28 mouse cellular contexts compared by ENCODE assay signal in the genomic region with DNA sequence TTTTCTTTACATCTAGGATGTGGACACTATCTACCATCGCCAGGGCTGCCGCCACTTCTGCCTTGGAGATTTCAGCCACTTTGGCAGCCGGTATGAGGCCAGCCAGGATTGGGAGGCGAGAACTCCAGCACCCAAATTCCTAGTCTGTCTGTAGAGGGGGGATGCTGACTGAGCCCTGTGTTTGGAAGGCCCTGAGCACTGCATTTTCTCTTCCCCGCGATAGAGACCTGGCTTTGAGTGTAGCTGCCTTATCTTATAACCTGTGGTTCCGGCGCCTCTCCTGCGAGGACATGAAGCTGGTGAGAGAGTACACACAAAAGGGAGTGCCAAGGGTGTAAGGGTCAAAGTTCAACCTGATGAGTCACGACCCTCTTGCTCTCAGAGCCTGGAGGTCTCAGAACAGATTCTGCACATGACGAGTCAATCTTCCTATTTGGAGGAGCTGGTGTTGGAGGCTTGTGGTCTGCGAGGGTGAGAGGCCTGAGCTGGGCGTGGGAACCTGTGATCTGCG. TPM values are rescaled to one million over a fixed set of nuclear protein-coding genes. Genes with fewer than 3 reads are reported as not detected.
DNase-seq lines count a peak whose midpoint lies in the region; ATAC-seq and TF ChIP-seq lines count a peak whose summit lies in the region.
"Had no signal": no experiment of that assay in that cellular context is flagged by ENCODE, and none has a peak within 500 bp of the region (broad histone marks: within the 10 kb centered on the region; RNA-seq: fewer than 3 reads in every experiment).

No protein-coding gene starts in this region.

- H3K9me3 ChIP-seq in forebrain, embryonic 11.5 days (ENCODE audit: control insufficient read depth, low read length), result peaks cover 4% of the 10 kb centered on the region; the same call in 1 of the 2 replicates
- H3K9me3 ChIP-seq in forebrain, embryonic 16.5 days (ENCODE audit: control insufficient read depth, low read length), result peaks cover 4% of the 10 kb centered on the region; the same call in 1 of the 2 replicates
- 0 out of 2 replicates have a peak, but pooled peaks cover 5% of the 10 kb centered on the region for H3K9me3 ChIP-seq in intestine, embryonic 14.5 days (ENCODE audit: control insufficient read depth, low read length)
- H3K9me3 ChIP-seq in intestine, postnatal 0 days (ENCODE audit: control insufficient read depth), result no peaks in the 10 kb centered on the region
- no peaks in the 10 kb centered on the region for H3K9me3 ChIP-seq in intestine, embryonic 15.5 days
- H3K9me3 ChIP-seq: hindbrain, embryonic 12.5 days; hindbrain, embryonic 15.5 days had no signal

- WGBS in forebrain, embryonic 11.5 days, result 73% methylated on average over 14 of the region's 14 CpGs
- 71% methylated on average over 14 of the region's 14 CpGs for WGBS in forebrain, embryonic 16.5 days
- WGBS in intestine, embryonic 14.5 days, result 57% methylated on average over 14 of the region's 14 CpGs
- 51% methylated on average over 14 of the region's 14 CpGs for WGBS in intestine, postnatal 0 days
- WGBS in intestine, embryonic 15.5 days, result 54% methylated on average over 14 of the region's 14 CpGs

- intact Hi-C loops in left cerebral cortex, postnatal 36 days (cut with DNase I), result no loop called here

- no peak overlapping the region for H3K4me2 ChIP-seq in forebrain, embryonic 11.5 days (ENCODE audit: low read depth, low read length, severe bottlenecking)
- H3K4me2 ChIP-seq in forebrain, embryonic 16.5 days (ENCODE audit: low read length), result no peak overlapping the region
- H3K4me2 ChIP-seq in intestine, embryonic 14.5 days (ENCODE audit: low read length), result no peak overlapping the region
- no peak overlapping the region for H3K4me2 ChIP-seq in intestine, postnatal 0 days (replicated peaks; ENCODE audit: low read depth)
- 0 out of 2 replicates have a peak overlapping the region, but pooled peaks have one; percentile 1 for H3K4me2 ChIP-seq in intestine, embryonic 15.5 days (replicated peaks)
- H3K4me2 ChIP-seq: heart, embryonic 12.5 days; hindbrain, embryonic 12.5 days; hindbrain, embryonic 15.5 days had no signal

- no peak overlapping the region for H3K27ac ChIP-seq in forebrain, embryonic 11.5 days (ENCODE audit: low read depth, low read length)
- H3K27ac ChIP-seq in forebrain, embryonic 16.5 days (ENCODE audit: low read length), result no peak overlapping the region
- H3K27ac ChIP-seq in intestine, embryonic 14.5 days (ENCODE audit: low read depth), result no peak overlapping the region
- H3K27ac ChIP-seq in intestine, postnatal 0 days (ENCODE audit: low read depth, low read length), result no peak overlapping the region
- H3K27ac ChIP-seq in intestine, embryonic 15.5 days, result no peak overlapping the region
- H3K27ac ChIP-seq: forebrain, embryonic 10.5 days; hindbrain, embryonic 12.5 days; hindbrain, embryonic 15.5 days had no signal

- no peak for ATAC-seq in forebrain, embryonic 11.5 days (replicated peaks; ENCODE audit: low FRiP score)
- no peak for ATAC-seq in forebrain, embryonic 16.5 days
- peak; percentile 10; the same call in 1 of the 2 replicates for ATAC-seq in intestine, embryonic 14.5 days (replicated peaks; ENCODE audit: low FRiP score, low TSS enrichment, low read depth)
- no peak for ATAC-seq in intestine, postnatal 0 days
- peak; percentile 46; the same call in 1 of the 2 replicates for ATAC-seq in intestine, embryonic 15.5 days
- no peak for ATAC-seq in granulocyte monocyte progenitor cell, adult 5-6 weeks (replicated peaks; ENCODE audit: poor library complexity, severe bottlenecking)
- ATAC-seq: forebrain, embryonic 14.5 days; Patski had no signal

- TF ChIP-seq CTCF in intestine, postnatal 0 days (IDR thresholded peaks at IDR 0.05; ENCODE audit: low read depth), result no peak

- H3K4me3 ChIP-seq in forebrain, embryonic 11.5 days (ENCODE audit: low read depth, low read length), result no peak overlapping the region
- no peak overlapping the region for H3K4me3 ChIP-seq in forebrain, embryonic 16.5 days (replicated peaks; ENCODE audit: low read length)
- H3K4me3 ChIP-seq in intestine, embryonic 14.5 days (ENCODE audit: low read depth, low read length), result no peak overlapping the region
- no peak overlapping the region for H3K4me3 ChIP-seq in intestine, postnatal 0 days (ENCODE audit: low read depth, low read length)
- no peak overlapping the region for H3K4me3 ChIP-seq in intestine, embryonic 15.5 days (replicated peaks)
- H3K4me3 ChIP-seq: forebrain, embryonic 10.5 days; heart, embryonic 12.5 days; hindbrain, embryonic 12.5 days; hindbrain, embryonic 15.5 days had no signal

- peaks cover 6% of the 10 kb centered on the region; the same call in 1 of the 2 replicates for H3K36me3 ChIP-seq in forebrain, embryonic 11.5 days (ENCODE audit: control insufficient read depth, insufficient read depth, low read length)
- H3K36me3 ChIP-seq in forebrain, embryonic 16.5 days (ENCODE audit: control insufficient read depth, insufficient read depth), result no peaks in the 10 kb centered on the region
- peaks cover 15% of the 10 kb centered on the region for H3K36me3 ChIP-seq in intestine, embryonic 14.5 days (ENCODE audit: control insufficient read depth, insufficient read depth, low read length)
- peaks cover 13% of the 10 kb centered on the region; the same call in 1 of the 2 replicates for H3K36me3 ChIP-seq in intestine, postnatal 0 days (ENCODE audit: control insufficient read depth, insufficient read depth)
- H3K36me3 ChIP-seq in intestine, embryonic 15.5 days, result peaks cover 4% of the 10 kb centered on the region; the same call in 1 of the 2 replicates

- H3K4me1 ChIP-seq in forebrain, embryonic 11.5 days (replicated peaks; ENCODE audit: control insufficient read depth, insufficient read depth, low read length), result no peaks in the 10 kb centered on the region
- no peaks in the 10 kb centered on the region for H3K4me1 ChIP-seq in forebrain, embryonic 16.5 days (replicated peaks; ENCODE audit: control insufficient read depth, insufficient read depth, low read length)
- no peaks in the 10 kb centered on the region for H3K4me1 ChIP-seq in intestine, embryonic 14.5 days (replicated peaks; ENCODE audit: control insufficient read depth, insufficient read depth, low read length)
- H3K4me1 ChIP-seq in intestine, postnatal 0 days (replicated peaks; ENCODE audit: control insufficient read depth, insufficient read depth, low read length), result no peaks in the 10 kb centered on the region
- peaks cover 9% of the 10 kb centered on the region; the same call in 1 of the 2 replicates for H3K4me1 ChIP-seq in intestine, embryonic 15.5 days (replicated peaks)

- peak; percentile 46 for DNase-seq in forebrain, embryonic 11.5 days (ENCODE audit: low spot score)
- no peak for DNase-seq in intestine, embryonic 14.5 days (ENCODE audit: low spot score)
- DNase-seq in yolk sac, embryonic 10.5 days (ENCODE audit: low spot score), result peak; percentile 64
- no peak for DNase-seq in left cerebral cortex, postnatal 36 days (ENCODE audit: low spot score in 2 of 2)
- DNase-seq: adrenal gland, postnatal 10 days; adrenal gland, postnatal 36 days; B cell, adult 2 months; cerebellum, adult 18-20 months; cerebellum, adult 9-10 months; cerebellum, postnatal 14 days; gastrocnemius, postnatal 25 days had no signal

- H3K9ac ChIP-seq in forebrain, embryonic 11.5 days (ENCODE audit: low read length), result no peak overlapping the region
- no peak overlapping the region for H3K9ac ChIP-seq in forebrain, embryonic 16.5 days (replicated peaks; ENCODE audit: low read depth, low read length)
- H3K9ac ChIP-seq in intestine, embryonic 14.5 days (ENCODE audit: low read length), result no peak overlapping the region
- no peak overlapping the region for H3K9ac ChIP-seq in intestine, postnatal 0 days (ENCODE audit: low read depth, low read length)
- H3K9ac ChIP-seq in intestine, embryonic 15.5 days, result no peak overlapping the region
- H3K9ac ChIP-seq: heart, embryonic 12.5 days; hindbrain, embryonic 12.5 days; hindbrain, embryonic 15.5 days had no signal

- H3K27me3 ChIP-seq in forebrain, embryonic 11.5 days (ENCODE audit: control insufficient read depth, insufficient read depth, low read length), result no peaks in the 10 kb centered on the region
- no peaks in the 10 kb centered on the region for H3K27me3 ChIP-seq in forebrain, embryonic 16.5 days (replicated peaks; ENCODE audit: control insufficient read depth, insufficient read depth, low read length)
- H3K27me3 ChIP-seq in intestine, embryonic 14.5 days (replicated peaks; ENCODE audit: control insufficient read depth, insufficient read depth, low read length), result no peaks in the 10 kb centered on the region
- H3K27me3 ChIP-seq in intestine, postnatal 0 days (replicated peaks; ENCODE audit: control insufficient read depth, insufficient read depth, low read length), result no peaks in the 10 kb centered on the region
- no peaks in the 10 kb centered on the region for H3K27me3 ChIP-seq in intestine, embryonic 15.5 days (replicated peaks)
- H3K27me3 ChIP-seq: CH12.LX; hindbrain, embryonic 12.5 days; hindbrain, embryonic 15.5 days; Patski had no signal

RNA-seq across cellular contexts. Expression of a gene that starts 2.2 kb away (rescaled TPM):
- polyA plus RNA-seq in forebrain, embryonic 11.5 days (2014; fragmentation: Nextera tagmentation; extraction: Ambion mirVana), result 1.8 and 2.0 TPM in 2 replicates
- polyA plus RNA-seq in forebrain, embryonic 16.5 days (2015; fragmentation: Nextera tagmentation; extraction: Ambion mirVana), result 9.5 and 12.7 TPM in 2 replicates
- 1.0 and 1.1 TPM in 2 replicates for polyA plus RNA-seq in intestine, embryonic 14.5 days (2014; fragmentation: Nextera tagmentation; extraction: Ambion mirVana)
- polyA plus RNA-seq in intestine, postnatal 0 days (2015; fragmentation: Nextera tagmentation; extraction: Ambion mirVana), result 0.73 and 0.77 TPM in 2 replicates
- polyA plus RNA-seq in intestine, embryonic 15.5 days (2015; fragmentation: Nextera tagmentation; extraction: Ambion mirVana), result 1.0 and 1.1 TPM in 2 replicates
- total RNA-seq in granulocyte monocyte progenitor cell, adult 5-6 weeks (2014; fragmentation: Nextera tagmentation), result 3.4 and 6.3 TPM in 2 replicates
- total RNA-seq in granulocyte monocyte progenitor cell, adult 5-6 weeks (2017), result 0.86 and 2.1 TPM in 2 replicates
- total RNA-seq in left cerebral cortex, postnatal 36 days (2021), result 10 to 100 TPM; 56.3 to 66.3 TPM
- total RNA-seq: gastrocnemius, adult 8-10 months had no signal

RNA-seq across cellular contexts. Expression of a gene that starts 12.6 kb away (rescaled TPM):
- polyA plus RNA-seq in forebrain, embryonic 11.5 days (2014; fragmentation: Nextera tagmentation; extraction: Ambion mirVana), result 76.9 and 83.6 TPM in 2 replicates
- polyA plus RNA-seq in forebrain, embryonic 16.5 days (2015; fragmentation: Nextera tagmentation; extraction: Ambion mirVana), result 105 and 106 TPM in 2 replicates
- 56.9 and 61.8 TPM in 2 replicates for polyA plus RNA-seq in intestine, embryonic 14.5 days (2014; fragmentation: Nextera tagmentation; extraction: Ambion mirVana)
- 35.4 and 35.5 TPM in 2 replicates for polyA plus RNA-seq in intestine, postnatal 0 days (2015; fragmentation: Nextera tagmentation; extraction: Ambion mirVana)
- polyA plus RNA-seq in intestine, embryonic 15.5 days (2015; fragmentation: Nextera tagmentation; extraction: Ambion mirVana), result 46.1 and 51.1 TPM in 2 replicates
- total RNA-seq in granulocyte monocyte progenitor cell, adult 5-6 weeks (2014; fragmentation: Nextera tagmentation), result 52.2 and 56.5 TPM in 2 replicates
- total RNA-seq in granulocyte monocyte progenitor cell, adult 5-6 weeks (2017), result 22.4 and 33.3 TPM in 2 replicates
- total RNA-seq in left cerebral cortex, postnatal 36 days (2021), result 10 to 100 TPM; 45.8 to 50.6 TPM

RNA-seq across cellular contexts. Expression of a gene that starts 12.7 kb away (rescaled TPM):
- polyA plus RNA-seq in forebrain, embryonic 11.5 days (2014; fragmentation: Nextera tagmentation; extraction: Ambion mirVana), result 24.9 and 25.1 TPM in 2 replicates
- 45.4 and 50.0 TPM in 2 replicates for polyA plus RNA-seq in forebrain, embryonic 16.5 days (2015; fragmentation: Nextera tagmentation; extraction: Ambion mirVana)
- polyA plus RNA-seq in intestine, embryonic 14.5 days (2014; fragmentation: Nextera tagmentation; extraction: Ambion mirVana), result 16.0 and 17.5 TPM in 2 replicates
- polyA plus RNA-seq in intestine, postnatal 0 days (2015; fragmentation: Nextera tagmentation; extraction: Ambion mirVana), result 8.8 and 9.7 TPM in 2 replicates
- polyA plus RNA-seq in intestine, embryonic 15.5 days (2015; fragmentation: Nextera tagmentation; extraction: Ambion mirVana), result 12.7 and 13.4 TPM in 2 replicates
- 7.0 and 13.9 TPM in 2 replicates for total RNA-seq in granulocyte monocyte progenitor cell, adult 5-6 weeks (2014; fragmentation: Nextera tagmentation)
- 5.9 and 13.3 TPM in 2 replicates for total RNA-seq in granulocyte monocyte progenitor cell, adult 5-6 weeks (2017)
- total RNA-seq in left cerebral cortex, postnatal 36 days (2021), result 10 to 100 TPM; 45.5 to 53.6 TPM

RNA-seq across cellular contexts. Expression of a gene that starts 19.2 kb away (rescaled TPM):
- polyA plus RNA-seq in forebrain, embryonic 11.5 days (2014; fragmentation: Nextera tagmentation; extraction: Ambion mirVana), result 0.36 TPM in 1 of 2 replicates, not detected in the other
- 0.22 and 0.32 TPM in 2 replicates for polyA plus RNA-seq in forebrain, embryonic 16.5 days (2015; fragmentation: Nextera tagmentation; extraction: Ambion mirVana)
- polyA plus RNA-seq in intestine, embryonic 14.5 days (2014; fragmentation: Nextera tagmentation; extraction: Ambion mirVana), result not detected in 2 replicates
- not detected in 2 replicates for polyA plus RNA-seq in intestine, postnatal 0 days (2015; fragmentation: Nextera tagmentation; extraction: Ambion mirVana)
- polyA plus RNA-seq in intestine, embryonic 15.5 days (2015; fragmentation: Nextera tagmentation; extraction: Ambion mirVana), result 0.13 TPM in 1 of 2 replicates, not detected in the other
- total RNA-seq in granulocyte monocyte progenitor cell, adult 5-6 weeks (2014; fragmentation: Nextera tagmentation), result not detected in 2 replicates
- not detected in 2 replicates for total RNA-seq in granulocyte monocyte progenitor cell, adult 5-6 weeks (2017)
- not detected for total RNA-seq in left cerebral cortex, postnatal 36 days (2021)
- total RNA-seq: adrenal gland, adult 18-20 months; adrenal gland, postnatal 10 days; adrenal gland, postnatal 36 days; gastrocnemius, adult 8-10 months; gastrocnemius, postnatal 25 days; heart, adult 8-10 months; heart, postnatal 25 days had no signal
- polyA plus RNA-seq: gonadal fat pad, adult 2 months; heart, embryonic 12.5 days; heart, embryonic 16.5 days had no signal

RNA-seq across cellular contexts. Expression of a gene that starts 19.7 kb away (rescaled TPM):
- polyA plus RNA-seq in forebrain, embryonic 11.5 days (2014; fragmentation: Nextera tagmentation; extraction: Ambion mirVana), result 43.0 and 44.4 TPM in 2 replicates
- polyA plus RNA-seq in forebrain, embryonic 16.5 days (2015; fragmentation: Nextera tagmentation; extraction: Ambion mirVana), result 16.3 and 19.6 TPM in 2 replicates
- 22.6 and 23.2 TPM in 2 replicates for polyA plus RNA-seq in intestine, embryonic 14.5 days (2014; fragmentation: Nextera tagmentation; extraction: Ambion mirVana)
- 3.8 and 3.9 TPM in 2 replicates for polyA plus RNA-seq in intestine, postnatal 0 days (2015; fragmentation: Nextera tagmentation; extraction: Ambion mirVana)
- polyA plus RNA-seq in intestine, embryonic 15.5 days (2015; fragmentation: Nextera tagmentation; extraction: Ambion mirVana), result 15.8 and 17.3 TPM in 2 replicates
- 20.0 and 35.2 TPM in 2 replicates for total RNA-seq in granulocyte monocyte progenitor cell, adult 5-6 weeks (2014; fragmentation: Nextera tagmentation)
- total RNA-seq in granulocyte monocyte progenitor cell, adult 5-6 weeks (2017), result 14.5 and 16.2 TPM in 2 replicates
- 10 to 100 TPM in 1 of 2 experiments, 1 to 10 TPM in 1; 9.9 to 10.7 TPM for total RNA-seq in left cerebral cortex, postnatal 36 days (2021)

Comparison
In these comparisons a context has a peak if more than half of its experiments do, and no peak if none do; other contexts are left out.
1. ATAC-seq: peak in intestine, embryonic 14.5 days (single experiment) and intestine, embryonic 15.5 days (single experiment); none in forebrain, embryonic 11.5 days (single experiment), forebrain, embryonic 16.5 days (single experiment), intestine, postnatal 0 days (single experiment) and granulocyte monocyte progenitor cell, adult 5-6 weeks (single experiment).
2. DNase-seq: peak in forebrain, embryonic 11.5 days (single experiment) and yolk sac, embryonic 10.5 days (single experiment); none in intestine, embryonic 14.5 days (single experiment) and left cerebral cortex, postnatal 36 days (0 of 2).